Mouse (Mus musculus) small intestine, adult 2 months (tissue): Measurements from ENCODE around the gene Npm1. TPM values are rescaled to one million over a fixed set of nuclear protein-coding genes. Genes with fewer than 3 reads are reported as not detected.

ENCODE experiments used
- H3K27ac ChIP-seq: fragments of 200-500 bp; 2 replicates; pipeline ENCODE4 v1.5.1; 2012; ENCODE audit warnings: low read depth, low read length, control low read depth, inconsistent platforms; ENCODE audit not compliant: insufficient read depth
- H3K27me3 ChIP-seq: fragments of 200-500 bp; 2 replicates; pipeline ENCODE4 v1.6.1; 2012; ENCODE audit warnings: mild to moderate bottlenecking, moderate library complexity, low read length, inconsistent platforms; ENCODE audit not compliant: control insufficient read depth, insufficient read depth
- H3K36me3 ChIP-seq: fragments of 200-500 bp; 2 replicates; pipeline ENCODE4 v1.6.1; 2012; ENCODE audit warnings: mild to moderate bottlenecking, low read length, control low read depth, inconsistent platforms; ENCODE audit not compliant: control insufficient read depth, insufficient read depth
- H3K4me1 ChIP-seq: fragments of 200-500 bp; 2 replicates; pipeline ENCODE4 v1.6.1; 2012; ENCODE audit warnings: low read length, inconsistent platforms, mixed read lengths; ENCODE audit not compliant: control insufficient read depth, insufficient read depth, insufficient read length
- H3K4me3 ChIP-seq: fragments of 200-500 bp; 2 replicates; pipeline ENCODE4 v1.5.1; 2012; ENCODE audit warnings: low read depth, mild to moderate bottlenecking, control low read depth, inconsistent platforms, low read length, moderate library complexity
- CTCF ChIP-seq: fragments of 200-500 bp; IDR thresholded peaks from 2 replicates; pipeline ENCODE4 v1.5.1; 2012; ENCODE audit warnings: low read depth, mild to moderate bottlenecking, control low read depth, inconsistent platforms, low read length, moderate library complexity, mixed read lengths; ENCODE audit not compliant: insufficient replicate concordance, insufficient read length; ENCODE audit errors: extremely low read depth
- POLR2A ChIP-seq: fragments of 200-500 bp; IDR thresholded peaks from 2 replicates; pipeline ENCODE4 v1.6.1; 2012; ENCODE audit warnings: low read depth, mild to moderate bottlenecking, control low read depth, inconsistent platforms, low read length, moderate library complexity
- WGBS: fragments of 180-500 bp; shearing (Covaris S2); methylation state at CpG from one replicate; pipeline ENCODE4 v1.1.7; 2018; 5-methylcytosine and 5-hydroxymethylcytosine counted together
- polyA plus RNA-seq: library from polyadenylated mRNA; depleted of rRNA; stranded (reverse); fragments of >200 nt; gene quantifications from 2 replicates; pipeline ENCODE4 v1.2.3, GENCODE M21; 2012

Npm1 gene
- polyA plus RNA-seq, 1 experiment, result 18.2 TPM

GRCm38 (mm10) chr11:33179802-33180201, 16.8 kb upstream of the Npm1 start:
- WGBS, result 68% methylated on average over 1 of the region's 1 CpGs
- H3K27ac ChIP-seq, result no peak overlapping the region
- H3K4me3 ChIP-seq, result no peak overlapping the region
- H3K4me1 ChIP-seq, result no peaks in the 10 kb centered on the region
- no peaks in the 10 kb centered on the region for H3K36me3 ChIP-seq
- no peak for TF ChIP-seq POLR2A
- no peak for TF ChIP-seq CTCF
- H3K27me3 ChIP-seq, result no peaks in the 10 kb centered on the region

- no peak overlapping the region for H3K4me3 ChIP-seq
- no peak overlapping the region for H3K27ac ChIP-seq
- TF ChIP-seq CTCF (peak; percentile 54; the same call in 1 of the 2 replicates), POLR2A (no peak)
- H3K36me3 ChIP-seq, result no peaks in the 10 kb centered on the region
- WGBS, result 34% methylated on average over 20 of the region's 20 CpGs
- no peaks in the 10 kb centered on the region; the same call in 1 of the 2 replicates for H3K27me3 ChIP-seq
- H3K4me1 ChIP-seq, result no peaks in the 10 kb centered on the region
Measured at GRCm38 (mm10) chr11:33176525-33177245, 13.7 kb upstream of the Npm1 start.

- H3K4me3 ChIP-seq, result no peak overlapping the region
- TF ChIP-seq CTCF (no peak), POLR2A (no peak)
- no peaks in the 10 kb centered on the region for H3K36me3 ChIP-seq
- H3K27me3 ChIP-seq, result no peaks in the 10 kb centered on the region; the same call in 1 of the 2 replicates
- no peaks in the 10 kb centered on the region for H3K4me1 ChIP-seq
- H3K27ac ChIP-seq, result no peak overlapping the region
- 49% methylated on average over 2 of the region's 3 CpGs for WGBS
Measured at GRCm38 (mm10) chr11:33175768-33176167, 12.8 kb upstream of the Npm1 start.

GRCm38 (mm10) chr11:33170489-33170888, 7.5 kb upstream of the Npm1 start:
- Histone ChIP-seq H3K4me1 (no peaks in the 10 kb centered on the region), H3K27ac (no peak overlapping the region), H3K36me3 (no peaks in the 10 kb centered on the region), H3K27me3 (no peaks in the 10 kb centered on the region; the same call in 1 of the 2 replicates), H3K4me3 (no peak overlapping the region)
- 8% methylated on average over 9 of the region's 9 CpGs for WGBS
- no peak for TF ChIP-seq POLR2A
- peak; percentile 75; the same call in 1 of the 2 replicates for TF ChIP-seq CTCF

GRCm38 (mm10) chr11:33162211-33162997, 602 bp downstream of the Npm1 start:
- 2% methylated on average over 53 of the region's 53 CpGs for WGBS

GRCm38 (mm10) chr11:33159741-33160140, 3.3 kb downstream of the Npm1 start:
- TF ChIP-seq POLR2A (no peak), CTCF (no peak)
- no peaks in the 10 kb centered on the region for H3K27me3 ChIP-seq
- peaks cover 32% of the 10 kb centered on the region for H3K36me3 ChIP-seq
- H3K27ac ChIP-seq, result no peak overlapping the region
- H3K4me3 ChIP-seq, result no peak overlapping the region
- H3K4me1 ChIP-seq, result 0 out of 2 replicates have a peak, but pooled peaks cover 2% of the 10 kb centered on the region
- WGBS, result 87% methylated on average over 3 of the region's 3 CpGs

More at GRCm38 (mm10) chr11:33162211-33162997, 602 bp downstream of the Npm1 start:
- Histone ChIP-seq H3K4me3 (peak overlapping the region; percentile 91), H3K4me1 (0 out of 2 replicates have a peak, but pooled peaks cover 2% of the 10 kb centered on the region), H3K27ac (peak overlapping the region; percentile 8; the same call in 1 of the 2 replicates), H3K36me3 (peaks cover 19% of the 10 kb centered on the region), H3K27me3 (no peaks in the 10 kb centered on the region)
- no peak for TF ChIP-seq CTCF
- TF ChIP-seq POLR2A, result no peak
